Mouse (Mus musculus): Measurements from ENCODE around the gene Spata32. TPM values are rescaled to one million over a fixed set of nuclear protein-coding genes. Genes with fewer than 3 reads are reported as not detected.

Gene Spata32
- total and polyA plus RNA-seq, 3 experiments, result not detected

GRCm38 (mm10) chr11:103158621-103159478 is 59.4 kb downstream of the Spata32 start:
- peak; percentile 96 for DNase-seq (ENCODE audit: extremely low read depth)
- dilution Hi-C loops (cut with MboI; ENCODE audit: extremely low pct_ligation_motif_present, extremely low pct_unique_long_range_greater_than_20kb, low sequenced_read_pairs), result no loop called here
- H3K27me3 ChIP-seq (replicated peaks), result no peaks in the 10 kb centered on the region
- H3K36me3 ChIP-seq (replicated peaks in 1 of 2; ENCODE audit: control insufficient read depth in 1 of 2, insufficient read depth in 1 of 2, low read length in 1 of 2), result no peaks in the 10 kb centered on the region
- peaks cover 6 to 14% of the 10 kb centered on the region in 2 experiments; a peak in 3 of 4 replicates for H3K4me1 ChIP-seq (ENCODE audit: control insufficient read depth in 1 of 2, insufficient read depth in 2 of 2)
- H3K79me2 ChIP-seq (replicated peaks; ENCODE audit: control insufficient read depth, extremely low read depth, insufficient read depth, poor library complexity, severe bottlenecking), result no peaks in the 10 kb centered on the region
- H3K4me2 ChIP-seq (ENCODE audit: insufficient read depth, low read depth, poor library complexity, severe bottlenecking), result peak overlapping the region; percentile 59
- H3K4me3 ChIP-seq (replicated peaks in 1 of 3; ENCODE audit: low read depth in 2 of 3, low read length in 2 of 3, poor library complexity in 1 of 3), result peak overlapping the region; percentile 17 to 48 (median 42)
- TF ChIP-seq MAFK (IDR thresholded peaks at IDR 0.05; ENCODE audit: insufficient replicate concordance, low read length) (no peak), RCOR1 (conservative IDR thresholded peaks at IDR 0.05; ENCODE audit: low read depth, low read length) (no peak; the same call in 1 of the 2 replicates), MEF2A (IDR thresholded peaks at IDR 0.05; ENCODE audit: borderline replicate concordance, low read depth, low read length) (no peak; the same call in 1 of the 2 replicates), UBTF (IDR thresholded peaks at IDR 0.05; ENCODE audit: low read depth, low read length) (no peak), SMC3 (IDR thresholded peaks at IDR 0.05; ENCODE audit: low read depth, low read length) (peak; percentile 98), POLR2AphosphoS2 (IDR thresholded peaks at IDR 0.05; ENCODE audit: low read depth, low read length) (no peak), SIN3A (IDR thresholded peaks at IDR 0.05; ENCODE audit: low read length) (peak; percentile 94), ETS1 (conservative IDR thresholded peaks at IDR 0.05; ENCODE audit: low read depth, low read length) (peak; percentile 4; the same call in 1 of the 2 replicates), HCFC1 (IDR thresholded peaks at IDR 0.05; ENCODE audit: low read depth, low read length) (peak; percentile 54), POLR2A (IDR thresholded peaks at IDR 0.05; ENCODE audit: low read depth, low read length) (peak; percentile 44), IRF4 (IDR thresholded peaks at IDR 0.05; ENCODE audit: low read depth, low read length) (peak; percentile 76), MAX (IDR thresholded peaks at IDR 0.05; ENCODE audit: low read length) (peak; percentile 42), ELF1 (IDR thresholded peaks at IDR 0.05; ENCODE audit: low read depth, low read length) (peak; percentile 50; the same call in 1 of the 2 replicates), CTCF (conservative IDR thresholded peaks at IDR 0.05 in 1 of 2, IDR thresholded peaks at IDR 0.05 in 1 of 2; ENCODE audit: low read depth in 2 of 2, low read length in 2 of 2) (peak; percentile 76 to 99; a peak in 3 of 4 replicates), USF1 (IDR thresholded peaks at IDR 0.05; ENCODE audit: low read depth, low read length) (no peak), ZC3H11A (IDR thresholded peaks at IDR 0.05; ENCODE audit: low read depth, low read length) (peak; percentile 65), PAX5 (IDR thresholded peaks at IDR 0.05; ENCODE audit: low read length) (no peak), JUN (IDR thresholded peaks at IDR 0.05; ENCODE audit: insufficient read depth, low read depth, low read length) (no peak), USF2 (conservative IDR thresholded peaks at IDR 0.05; ENCODE audit: low read depth, low read length) (no peak), MYC (IDR thresholded peaks at IDR 0.05; ENCODE audit: low read depth, low read length) (peak; percentile 69), JUND (conservative IDR thresholded peaks at IDR 0.05; ENCODE audit: low read depth, low read length) (no peak), NELFE (IDR thresholded peaks at IDR 0.05; ENCODE audit: low read depth, low read length) (peak; percentile 52), E2F4 (IDR thresholded peaks at IDR 0.05; ENCODE audit: insufficient replicate concordance, low read depth, low read length) (no peak), EP300 (IDR thresholded peaks at IDR 0.05; ENCODE audit: low read length) (no peak), RAD21 (IDR thresholded peaks at IDR 0.05; ENCODE audit: low read depth, low read length) (peak; percentile 90), NRF1 (IDR thresholded peaks at IDR 0.05; ENCODE audit: low read depth, low read length) (no peak), CHD1 (IDR thresholded peaks at IDR 0.05; ENCODE audit: low read depth, low read length) (peak; percentile 36; the same call in 1 of the 2 replicates), ZNF384 (IDR thresholded peaks at IDR 0.05; ENCODE audit: low read depth, low read length) (peak; percentile 99), ZMIZ1 (IDR thresholded peaks at IDR 0.05; ENCODE audit: low read depth, low read length) (0 out of 2 replicates have a peak, but pooled peaks have one; percentile 55), KAT2A (IDR thresholded peaks at IDR 0.05; ENCODE audit: insufficient replicate concordance, low read length) (0 out of 2 replicates have a peak, but pooled peaks have one; percentile 50), CHD2 (IDR thresholded peaks at IDR 0.05; ENCODE audit: low read length) (peak; percentile 88), TCF12 (IDR thresholded peaks at IDR 0.05; ENCODE audit: low read depth, low read length) (peak; percentile 75), GABPA (IDR thresholded peaks at IDR 0.05; ENCODE audit: insufficient replicate concordance, low read depth, low read length) (no peak), MXI1 (IDR thresholded peaks at IDR 0.05; ENCODE audit: low read depth, low read length) (peak; percentile 48), MAZ (IDR thresholded peaks at IDR 0.05; ENCODE audit: low read depth, low read length) (peak; percentile 64; the same call in 1 of the 2 replicates)
- no peak overlapping the region for H3K27ac ChIP-seq (ENCODE audit: insufficient read depth, low read depth)
- peak overlapping the region; percentile 29 for H3K9ac ChIP-seq (ENCODE audit: insufficient read depth, low read depth)
- H3K9me3 ChIP-seq (replicated peaks; ENCODE audit: low read length), result peaks cover 4% of the 10 kb centered on the region
- in situ Hi-C loops (cut with MboI; ENCODE audit: low pct_ligation_motif_present, low pct_unique_long_range_greater_than_20kb, low sequenced_read_pairs), result loop anchor here (5.0 to 25.0 kb wide), 2 partner anchors 57 to 403 kb away; partner anchors contain the start of genes Acbd4 and Plcd3

Data from CH12.LX (cell line).